Mouse (Mus musculus): ENCODE measurements at regions not wholly inside any gene's neighbourhood (a gene's known extent, or its start where the extent isn't known, plus 50 kb on each side); places are given as distances from the start of the nearest gene placed in this dataset.
A peak's percentile ranks its signal among the peaks of the same experiment; 100 is the strongest.

GRCm38 (mm10) chr10:125467503-125467902 is 78.2 kb upstream of the Slc16a7 start:
- H3K27me3 ChIP-seq, result no peaks in the 10 kb centered on the region
- 62% methylated on average over 5 of the region's 5 CpGs for WGBS
- H3K4me2 ChIP-seq, result no peak overlapping the region
- ATAC-seq (ENCODE audit: borderline replicate concordance, extremely low read depth, low FRiP score, low TSS enrichment), result no peak
- no peak overlapping the region for H3K27ac ChIP-seq
- H3K36me3 ChIP-seq, result no peaks in the 10 kb centered on the region
- H3K4me1 ChIP-seq, result no peaks in the 10 kb centered on the region
- no peaks in the 10 kb centered on the region for H3K9me3 ChIP-seq
- no peak overlapping the region for H3K4me3 ChIP-seq
- H3K9ac ChIP-seq, result no peak overlapping the region

DNA sequence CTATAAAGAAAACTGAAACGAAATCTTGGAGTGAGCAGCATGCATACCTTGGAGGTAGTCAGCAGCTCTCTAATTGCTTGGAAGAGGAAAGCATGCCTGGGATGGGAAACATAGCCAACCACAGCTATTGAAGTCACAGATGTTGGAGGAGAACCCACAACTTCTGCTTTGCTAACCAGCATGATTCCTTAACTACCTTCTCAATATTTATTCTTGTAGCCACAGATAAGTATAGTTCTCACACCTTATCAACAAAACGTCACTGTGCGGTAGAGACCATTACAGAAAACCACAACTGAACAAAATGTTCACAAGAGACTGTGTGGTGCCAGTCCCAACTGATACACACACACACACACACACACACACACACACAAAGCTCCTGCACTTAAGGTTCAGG is 99.1 kb upstream of the Slc16a7 start:
- 58% methylated on average over 3 of the region's 3 CpGs for WGBS
- Histone ChIP-seq H3K9ac (no peak overlapping the region), H3K27me3 (no peaks in the 10 kb centered on the region), H3K9me3 (no peaks in the 10 kb centered on the region), H3K4me1 (no peaks in the 10 kb centered on the region), H3K27ac (no peak overlapping the region), H3K36me3 (no peaks in the 10 kb centered on the region), H3K4me2 (no peak overlapping the region), H3K4me3 (no peak overlapping the region)
- ATAC-seq (ENCODE audit: borderline replicate concordance, extremely low read depth, low FRiP score, low TSS enrichment), result no peak

DNA sequence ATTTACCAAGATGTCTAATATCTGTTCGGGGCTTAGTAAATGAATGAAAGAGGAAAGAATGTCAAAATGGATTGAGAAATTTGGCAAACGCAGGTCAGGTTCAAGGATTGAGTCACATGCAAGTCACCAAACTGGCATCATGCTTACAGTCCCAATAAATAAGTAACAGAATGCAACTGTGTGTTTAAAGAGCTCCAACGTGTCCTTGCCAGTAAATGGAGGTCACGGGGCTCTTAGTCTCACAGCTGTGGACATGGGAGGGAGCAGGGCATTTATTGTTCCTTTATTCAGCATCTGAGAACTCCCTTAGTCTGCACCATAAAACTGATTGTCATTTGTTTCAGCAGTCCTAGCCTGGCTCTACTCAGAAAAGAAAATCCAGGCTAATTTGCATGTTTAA is 101.1 kb upstream of the Slc16a7 start:
- 23% methylated on average over 4 of the region's 4 CpGs for WGBS
- Histone ChIP-seq H3K4me3 (no peak overlapping the region), H3K4me2 (no peak overlapping the region), H3K27ac (no peak overlapping the region), H3K9ac (no peak overlapping the region), H3K27me3 (no peaks in the 10 kb centered on the region), H3K36me3 (no peaks in the 10 kb centered on the region), H3K9me3 (no peaks in the 10 kb centered on the region), H3K4me1 (no peaks in the 10 kb centered on the region)
- no peak for ATAC-seq (ENCODE audit: borderline replicate concordance, extremely low read depth, low FRiP score, low TSS enrichment)

DNA sequence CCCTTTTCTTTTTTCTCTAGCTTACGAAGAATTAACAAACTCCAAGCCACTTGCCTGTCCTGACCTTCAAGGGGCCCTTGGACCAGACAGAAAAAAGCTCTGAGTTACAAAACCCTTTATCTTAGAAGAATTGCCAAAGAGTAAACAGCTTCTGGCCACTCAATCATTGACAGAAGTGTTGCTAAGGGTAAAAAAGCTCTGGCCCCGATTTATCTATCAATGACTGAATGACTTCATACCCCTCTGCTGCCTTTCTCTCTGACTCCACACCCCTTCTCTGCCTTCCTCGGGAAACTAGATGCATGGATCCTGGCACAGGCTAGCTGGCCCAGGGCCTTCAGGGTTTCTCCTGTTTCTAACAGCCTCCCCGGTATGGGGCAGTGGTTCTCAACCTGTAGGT is 105.2 kb upstream of the Slc16a7 start:
- no peaks in the 10 kb centered on the region for H3K9me3 ChIP-seq
- H3K4me2 ChIP-seq, result no peak overlapping the region
- no peaks in the 10 kb centered on the region for H3K27me3 ChIP-seq
- no peak overlapping the region for H3K4me3 ChIP-seq
- H3K9ac ChIP-seq, result no peak overlapping the region
- WGBS, result 37% methylated on average over 4 of the region's 4 CpGs
- no peak overlapping the region for H3K27ac ChIP-seq
- no peak for ATAC-seq (ENCODE audit: borderline replicate concordance, extremely low read depth, low FRiP score, low TSS enrichment)
- H3K4me1 ChIP-seq, result no peaks in the 10 kb centered on the region
- no peaks in the 10 kb centered on the region for H3K36me3 ChIP-seq

- 31% methylated on average over 1 of the region's 1 CpGs for WGBS
- H3K27ac ChIP-seq, result no peak overlapping the region
Measured at GRCm38 (mm10) chr10:125498347-125498746, 109.1 kb upstream of the Slc16a7 start.

DNA sequence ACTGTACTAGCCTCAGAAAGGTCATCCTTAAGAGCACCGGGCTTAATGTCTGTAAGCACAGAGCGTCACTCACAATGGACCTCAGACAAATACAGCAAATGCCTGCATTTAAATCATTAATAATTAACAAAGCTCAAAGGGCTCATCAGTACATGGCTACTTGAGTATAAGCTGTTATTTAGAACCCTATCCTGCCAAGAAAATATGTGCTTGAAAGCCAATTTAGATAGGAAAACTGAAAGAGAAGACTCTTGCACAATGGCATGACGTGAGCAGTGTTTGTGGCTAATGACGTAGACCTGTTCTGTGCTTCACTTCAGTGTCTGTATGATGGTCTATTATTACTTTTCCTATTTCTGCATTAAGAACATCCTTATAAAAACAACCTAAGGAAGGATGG is 111.1 kb upstream of the Slc16a7 start:
- no peaks in the 10 kb centered on the region for H3K4me1 ChIP-seq
- no peaks in the 10 kb centered on the region for H3K36me3 ChIP-seq
- WGBS, result 63% methylated on average over 4 of the region's 4 CpGs

More at GRCm38 (mm10) chr10:125498347-125498746, 109.1 kb upstream of the Slc16a7 start:
- no peak for ATAC-seq (ENCODE audit: borderline replicate concordance, extremely low read depth, low FRiP score, low TSS enrichment)
- Histone ChIP-seq H3K4me2 (no peak overlapping the region), H3K27me3 (no peaks in the 10 kb centered on the region), H3K9me3 (no peaks in the 10 kb centered on the region), H3K4me3 (no peak overlapping the region), H3K4me1 (no peaks in the 10 kb centered on the region), H3K36me3 (no peaks in the 10 kb centered on the region), H3K9ac (no peak overlapping the region)

GRCm38 (mm10) chr10:125515026-125515425 is 125.8 kb upstream of the Slc16a7 start:
- H3K4me3 ChIP-seq, result no peak overlapping the region
- no peaks in the 10 kb centered on the region for H3K4me1 ChIP-seq
- H3K27me3 ChIP-seq, result no peaks in the 10 kb centered on the region
- no peak for ATAC-seq (ENCODE audit: borderline replicate concordance, extremely low read depth, low FRiP score, low TSS enrichment)
- WGBS, result 43% methylated on average over 5 of the region's 5 CpGs
- no peaks in the 10 kb centered on the region for H3K9me3 ChIP-seq
- H3K27ac ChIP-seq, result no peak overlapping the region
- no peak overlapping the region for H3K4me2 ChIP-seq
- H3K36me3 ChIP-seq, result no peaks in the 10 kb centered on the region
- H3K9ac ChIP-seq, result no peak overlapping the region

More for the DNA sequence above, 111.1 kb upstream of the Slc16a7 start:
- no peak overlapping the region for H3K4me2 ChIP-seq
- no peaks in the 10 kb centered on the region for H3K9me3 ChIP-seq
- no peak for ATAC-seq (ENCODE audit: borderline replicate concordance, extremely low read depth, low FRiP score, low TSS enrichment)
- no peak overlapping the region for H3K4me3 ChIP-seq
- no peaks in the 10 kb centered on the region for H3K27me3 ChIP-seq
- H3K27ac ChIP-seq, result no peak overlapping the region
- H3K9ac ChIP-seq, result no peak overlapping the region

- no peak for ATAC-seq (ENCODE audit: borderline replicate concordance, extremely low read depth, low FRiP score, low TSS enrichment)
- H3K4me2 ChIP-seq, result no peak overlapping the region
- no peaks in the 10 kb centered on the region for H3K27me3 ChIP-seq
- H3K4me1 ChIP-seq, result no peaks in the 10 kb centered on the region
- H3K36me3 ChIP-seq, result no peaks in the 10 kb centered on the region
- no peaks in the 10 kb centered on the region for H3K9me3 ChIP-seq
- no peak overlapping the region for H3K9ac ChIP-seq
- H3K4me3 ChIP-seq, result no peak overlapping the region
- no peak overlapping the region for H3K27ac ChIP-seq
- WGBS, result 82% methylated on average over 6 of the region's 6 CpGs
Measured at GRCm38 (mm10) chr10:125530876-125531275, 141.6 kb upstream of the Slc16a7 start.

DNA sequence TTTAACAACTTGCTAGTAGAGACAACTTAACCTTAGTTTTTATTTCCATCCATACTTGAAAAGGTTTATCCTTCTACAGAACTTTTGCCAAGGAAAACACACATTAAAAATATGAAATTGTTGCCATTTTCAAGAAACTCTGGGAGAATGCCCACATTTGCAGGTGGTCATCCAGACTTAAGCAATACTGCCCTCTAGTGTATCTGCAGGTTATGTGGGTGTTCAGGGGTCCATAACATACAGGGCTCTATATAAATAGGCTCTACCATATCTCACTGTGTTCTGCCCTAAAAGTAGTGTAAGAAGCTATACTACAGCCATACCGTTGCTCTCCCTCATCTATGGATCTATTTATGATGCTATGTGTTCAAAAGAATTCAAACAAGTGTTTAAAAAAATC is 149.1 kb upstream of the Slc16a7 start:
- H3K4me3 ChIP-seq, result no peak overlapping the region
- no peak overlapping the region for H3K9ac ChIP-seq
- no peak overlapping the region for H3K27ac ChIP-seq
- H3K4me2 ChIP-seq, result no peak overlapping the region
- no peak for ATAC-seq (ENCODE audit: borderline replicate concordance, extremely low read depth, low FRiP score, low TSS enrichment)
- whole genome bisulfite sequencing, result 29% methylated on average over 1 of the region's 1 CpGs
- H3K36me3 ChIP-seq, result no peaks in the 10 kb centered on the region
- no peaks in the 10 kb centered on the region for H3K4me1 ChIP-seq
- H3K9me3 ChIP-seq, result no peaks in the 10 kb centered on the region
- no peaks in the 10 kb centered on the region for H3K27me3 ChIP-seq

DNA sequence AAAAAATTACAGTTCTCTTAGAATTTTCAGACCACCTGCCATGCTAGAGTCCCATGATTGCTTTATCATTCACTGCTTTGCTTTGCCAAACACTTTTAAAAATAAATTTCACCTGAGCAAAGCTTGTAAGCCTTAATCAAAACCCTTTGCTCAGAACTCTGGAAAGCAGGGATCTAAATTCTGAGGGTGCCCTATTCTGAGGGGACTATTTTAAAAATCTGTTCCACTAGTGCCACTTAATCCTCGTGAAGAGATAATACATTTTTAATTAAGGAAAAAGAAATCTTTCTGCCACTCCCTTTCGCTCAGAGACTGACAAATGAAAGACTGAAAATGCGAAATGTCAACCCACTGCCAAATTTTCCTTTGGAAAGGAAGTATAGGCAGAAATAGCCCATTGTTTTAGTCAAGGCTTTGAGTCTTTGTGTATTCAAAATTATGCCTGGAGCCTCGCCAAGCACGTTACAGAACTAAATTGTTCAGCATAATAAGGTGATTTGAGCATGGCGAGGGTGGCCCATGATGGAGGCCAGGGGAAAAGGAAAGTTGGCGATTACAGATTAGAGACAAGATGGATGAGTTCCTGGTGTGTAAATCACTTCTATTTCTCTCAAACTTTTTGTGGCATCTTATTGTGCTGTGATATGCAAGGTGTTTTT is 197.4 kb upstream of the Slc16a7 start:
- no peaks in the 10 kb centered on the region for H3K4me1 ChIP-seq
- H3K4me3 ChIP-seq, result no peak overlapping the region
- no peaks in the 10 kb centered on the region for H3K9me3 ChIP-seq
- H3K27ac ChIP-seq, result no peak overlapping the region
- H3K36me3 ChIP-seq, result no peaks in the 10 kb centered on the region
- peak; percentile 23; the same call in 1 of the 2 replicates for ATAC-seq (ENCODE audit: borderline replicate concordance, extremely low read depth, low FRiP score, low TSS enrichment)
- H3K27me3 ChIP-seq, result no peaks in the 10 kb centered on the region
- WGBS, result 52% methylated on average over 7 of the region's 7 CpGs
- no peak overlapping the region for H3K9ac ChIP-seq
- no peak overlapping the region for H3K4me2 ChIP-seq

DNA sequence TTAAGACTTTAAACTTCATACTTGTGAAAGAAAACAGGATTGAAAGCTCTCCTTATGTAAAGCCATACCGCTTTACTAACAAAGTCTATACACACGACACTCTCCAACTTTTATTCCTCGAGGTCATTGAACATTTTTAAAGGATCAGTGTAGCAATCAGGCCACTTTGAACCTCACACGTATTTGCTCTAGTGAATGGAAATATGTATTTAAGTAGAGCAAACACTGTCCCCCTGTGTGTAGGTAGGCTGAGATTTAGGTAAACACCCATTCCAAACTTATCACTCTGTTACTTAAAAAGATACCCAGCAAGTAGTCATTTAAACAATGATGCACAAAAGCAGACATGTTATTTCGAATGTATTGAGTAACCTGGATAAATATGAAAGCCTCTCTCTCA is 203.7 kb upstream of the Slc16a7 start:
- Histone ChIP-seq H3K4me1 (no peaks in the 10 kb centered on the region), H3K9me3 (no peaks in the 10 kb centered on the region), H3K9ac (no peak overlapping the region), H3K27me3 (no peaks in the 10 kb centered on the region), H3K27ac (no peak overlapping the region), H3K36me3 (no peaks in the 10 kb centered on the region), H3K4me3 (no peak overlapping the region), H3K4me2 (no peak overlapping the region)
- 46% methylated on average over 5 of the region's 5 CpGs for WGBS
- no peak for ATAC-seq (ENCODE audit: borderline replicate concordance, extremely low read depth, low FRiP score, low TSS enrichment)

- Histone ChIP-seq H3K27ac (no peak overlapping the region), H3K4me2 (no peak overlapping the region), H3K36me3 (no peaks in the 10 kb centered on the region), H3K4me3 (no peak overlapping the region), H3K4me1 (no peaks in the 10 kb centered on the region), H3K9me3 (no peaks in the 10 kb centered on the region), H3K27me3 (no peaks in the 10 kb centered on the region), H3K9ac (no peak overlapping the region)
- WGBS, result 75% methylated on average over 10 of the region's 10 CpGs
- no peak for ATAC-seq (ENCODE audit: borderline replicate concordance, extremely low read depth, low FRiP score, low TSS enrichment)
Measured at GRCm38 (mm10) chr10:125607787-125608617, 218.7 kb upstream of the Slc16a7 start.
